Mouse (Mus musculus): ENCODE data around the gene Rbx1. TPM values are rescaled to one million over a fixed set of nuclear protein-coding genes. Genes with fewer than 3 reads are reported as not detected.
A peak's percentile ranks its signal among the peaks of the same experiment; 100 is the strongest.

The Rbx1 gene
- total and polyA plus RNA-seq, 3 experiments = 67.8 to 122 (median 106) TPM

GRCm38 (mm10) chr15:81522761-81523168, 56.7 kb downstream of the Rbx1 start:
- no peak for DNase-seq
- TF ChIP-seq EP300 (IDR thresholded peaks at IDR 0.05; ENCODE audit: insufficient read depth, low read depth, low read length) = no peak
- TF ChIP-seq POLR2A (IDR thresholded peaks at IDR 0.05; ENCODE audit: insufficient read depth, low read depth, low read length) = no peak; the same call in 1 of the 2 replicates
- no peak for TF ChIP-seq CTCF (IDR thresholded peaks at IDR 0.05)
- no peaks in the 10 kb centered on the region for H3K4me1 ChIP-seq (ENCODE audit: control insufficient read depth, insufficient read depth, low read length)
- peak overlapping the region; percentile 83 for H3K9ac ChIP-seq (ENCODE audit: low read depth, low read length)
- H3K27me3 ChIP-seq (ENCODE audit: control insufficient read depth, insufficient read depth, low read length) = no peaks in the 10 kb centered on the region
- H3K36me3 ChIP-seq (ENCODE audit: control insufficient read depth, insufficient read depth, low read length) = no peaks in the 10 kb centered on the region
- peak overlapping the region; percentile 93 for H3K27ac ChIP-seq
- no peaks in the 10 kb centered on the region for H3K79me2 ChIP-seq (replicated peaks; ENCODE audit: control insufficient read depth, insufficient read depth, low read length)
- peak overlapping the region; percentile 92 for H3K4me3 ChIP-seq
- WGBS = under 1% methylated on average over 16 of the region's 16 CpGs
- intact Hi-C loops (cut with DNase I) = loop anchor here (2.0 kb wide), 2 partner anchors 56 to 64 kb away; partner anchors contain the start of gene Rbx1

- Histone ChIP-seq H3K4me1 (ENCODE audit: control insufficient read depth, insufficient read depth, low read length) (no peaks in the 10 kb centered on the region), H3K4me3 (peak overlapping the region; percentile 92), H3K79me2 (replicated peaks; ENCODE audit: control insufficient read depth, insufficient read depth, low read length) (no peaks in the 10 kb centered on the region), H3K27ac (peak overlapping the region; percentile 93), H3K27me3 (ENCODE audit: control insufficient read depth, insufficient read depth, low read length) (no peaks in the 10 kb centered on the region), H3K9ac (ENCODE audit: low read depth, low read length) (peak overlapping the region; percentile 83), H3K36me3 (ENCODE audit: control insufficient read depth, insufficient read depth, low read length) (no peaks in the 10 kb centered on the region)
- DNase-seq = peak; percentile 95 to 96
- peak; percentile 92 for TF ChIP-seq POLR2A (IDR thresholded peaks at IDR 0.05; ENCODE audit: insufficient read depth, low read depth, low read length)
- TF ChIP-seq EP300 (IDR thresholded peaks at IDR 0.05; ENCODE audit: insufficient read depth, low read depth, low read length) = peak; percentile 79
- TF ChIP-seq CTCF (IDR thresholded peaks at IDR 0.05) = peak; percentile 35
- WGBS = under 1% methylated on average over 41 of the region's 41 CpGs
- intact Hi-C loops (cut with DNase I) = loop anchor here (2.0 kb wide), 2 partner anchors 57 to 63 kb away; partner anchors contain the start of gene Rbx1
Observed at GRCm38 (mm10) chr15:81523169-81523871, 57.2 kb downstream of the Rbx1 start.

- no peak for TF ChIP-seq POLR2A (IDR thresholded peaks at IDR 0.05; ENCODE audit: insufficient read depth, low read depth, low read length)
- TF ChIP-seq EP300 (IDR thresholded peaks at IDR 0.05; ENCODE audit: insufficient read depth, low read depth, low read length) = no peak
- no peak for TF ChIP-seq CTCF (IDR thresholded peaks at IDR 0.05)
- no peaks in the 10 kb centered on the region for H3K79me2 ChIP-seq (replicated peaks; ENCODE audit: control insufficient read depth, insufficient read depth, low read length)
- no peaks in the 10 kb centered on the region for H3K27me3 ChIP-seq (ENCODE audit: control insufficient read depth, insufficient read depth, low read length)
- H3K36me3 ChIP-seq (ENCODE audit: control insufficient read depth, insufficient read depth, low read length) = no peaks in the 10 kb centered on the region
- H3K4me3 ChIP-seq = peak overlapping the region; percentile 92
- no peaks in the 10 kb centered on the region for H3K4me1 ChIP-seq (ENCODE audit: control insufficient read depth, insufficient read depth, low read length)
- peak overlapping the region; percentile 46 for H3K9ac ChIP-seq (ENCODE audit: low read depth, low read length)
- no peak for DNase-seq
- 9% methylated on average over 12 of the region's 12 CpGs for WGBS
- peak overlapping the region; percentile 93 for H3K27ac ChIP-seq
- intact Hi-C loops (cut with DNase I) = loop anchor here (2.0 kb wide), 2 partner anchors 57 to 63 kb away; partner anchors contain the start of gene Rbx1
Observed at GRCm38 (mm10) chr15:81523901-81524300, 57.8 kb downstream of the Rbx1 start.

Other genes starting within 250 kb of the Rbx1 start
- gene Mchr1, start 230.8 kb upstream of the Rbx1 start, total RNA-seq (2021) = not detected
- not detected in 2 replicates for gene Mchr1, start 230.8 kb upstream of the Rbx1 start, polyA plus RNA-seq (2012; rRNA removed)
- gene Slc25a17, start 105.5 kb upstream of the Rbx1 start, total RNA-seq (2021) = 10 to 100 TPM; 13.0 to 15.7 TPM
- 15.1 and 24.6 TPM in 2 replicates for gene Slc25a17, start 105.5 kb upstream of the Rbx1 start, polyA plus RNA-seq (2012; rRNA removed)
- 100 to 1,000 TPM; 108 to 111 TPM for gene St13, start 66.2 kb upstream of the Rbx1 start, total RNA-seq (2021)
- gene St13, start 66.2 kb upstream of the Rbx1 start, polyA plus RNA-seq (2012; rRNA removed) = 15.8 and 19.6 TPM in 2 replicates
- 10 to 100 TPM; 10.8 to 12.9 TPM for gene Xpnpep3, start 66.2 kb upstream of the Rbx1 start, total RNA-seq (2021)
- 5.8 and 12.3 TPM in 2 replicates for gene Xpnpep3, start 66.2 kb upstream of the Rbx1 start, polyA plus RNA-seq (2012; rRNA removed)
- not detected for gene Dnajb7, start 58.0 kb upstream of the Rbx1 start, total RNA-seq (2021)
- not detected in 2 replicates for gene Dnajb7, start 58.0 kb upstream of the Rbx1 start, polyA plus RNA-seq (2012; rRNA removed)
- 10 to 100 TPM; 37.7 to 49.0 TPM for gene Ep300, start 119.1 kb downstream of the Rbx1 start, total RNA-seq (2021)
- gene Ep300, start 119.1 kb downstream of the Rbx1 start, polyA plus RNA-seq (2012; rRNA removed) = 14.7 and 19.4 TPM in 2 replicates
- 10 to 100 TPM; 11.1 to 12.6 TPM for gene L3mbtl2, start 197.6 kb downstream of the Rbx1 start, total RNA-seq (2021)
- 7.8 and 10.4 TPM in 2 replicates for gene L3mbtl2, start 197.6 kb downstream of the Rbx1 start, polyA plus RNA-seq (2012; rRNA removed)
- 1 to 10 TPM; 1.6 to 1.7 TPM for gene Chadl, start 231.0 kb downstream of the Rbx1 start, total RNA-seq (2021)
- gene Chadl, start 231.0 kb downstream of the Rbx1 start, polyA plus RNA-seq (2012; rRNA removed) = 1.6 and 2.8 TPM in 2 replicates

Data from heart, adult 2 months (tissue).